Mouse (Mus musculus) kidney, embryonic 16.5 days (tissue): ENCODE results near the gene Otoa. TPM values are rescaled to one million over a fixed set of nuclear protein-coding genes. Genes with fewer than 3 reads are reported as not detected.

ENCODE experiments used
- ATAC-seq: fragments of 200-750 bp; cut with Nextera tagmentation; 2 replicates; pipeline ENCODE4 v1.8.0; 2017; ENCODE audit warnings: moderate TSS enrichment; ENCODE audit not compliant: low FRiP score, low TSS enrichment
- H3K27ac ChIP-seq: fragments of 300-500 bp; sonication (generic); 2 replicates; pipeline ENCODE4 v1.5.1; 2014; ENCODE audit warnings: low read length
- H3K27me3 ChIP-seq: fragments of 300-500 bp; sonication (generic); 2 replicates; pipeline ENCODE4 v1.6.1; 2014; ENCODE audit warnings: low read length, control low read depth, mixed read lengths; ENCODE audit not compliant: insufficient read depth
- H3K36me3 ChIP-seq: fragments of 300-500 bp; sonication (generic); 2 replicates; pipeline ENCODE4 v1.6.1; 2014; ENCODE audit warnings: low read length, control low read depth, mixed read lengths; ENCODE audit not compliant: insufficient read depth
- H3K4me1 ChIP-seq: fragments of 300-500 bp; sonication (generic); 2 replicates; pipeline ENCODE4 v1.6.1; 2014; ENCODE audit warnings: low read length, control low read depth, mixed read lengths; ENCODE audit not compliant: insufficient read depth
- H3K4me2 ChIP-seq: fragments of 300-500 bp; sonication (generic); replicated peaks from 2 replicates; pipeline ENCODE4 v1.6.1; 2014; ENCODE audit warnings: low read depth, low read length
- H3K4me3 ChIP-seq: fragments of 300-500 bp; sonication (generic); 2 replicates; pipeline ENCODE4 v1.5.1; 2014; ENCODE audit warnings: mild to moderate bottlenecking, low read length
- H3K9ac ChIP-seq: fragments of 300-500 bp; sonication (generic); replicated peaks from 2 replicates; pipeline ENCODE4 v1.6.1; 2014; ENCODE audit warnings: low read length
- H3K9me3 ChIP-seq: fragments of 300-500 bp; sonication (generic); 2 replicates; pipeline ENCODE4 v1.6.1; 2016; ENCODE audit warnings: low read length, control low read depth
- WGBS: fragments of 180-500 bp; shearing (Covaris S2); extraction: QIAGEN DNeasy Blood & Tissue Kit; methylation state at CpG from one replicate; pipeline ENCODE4 v1.1.7; 2014; 5-methylcytosine and 5-hydroxymethylcytosine counted together
- polyA plus RNA-seq: library from polyadenylated mRNA; unstranded; fragments of >200 nt; fragmentation: Nextera tagmentation; extraction: Ambion mirVana; gene quantifications from 2 replicates; pipeline ENCODE4 v1.2.1, GENCODE M21; 2015

Otoa gene
- polyA plus RNA-seq, 1 experiment from 2014 or later, result 0.16 TPM

DNA sequence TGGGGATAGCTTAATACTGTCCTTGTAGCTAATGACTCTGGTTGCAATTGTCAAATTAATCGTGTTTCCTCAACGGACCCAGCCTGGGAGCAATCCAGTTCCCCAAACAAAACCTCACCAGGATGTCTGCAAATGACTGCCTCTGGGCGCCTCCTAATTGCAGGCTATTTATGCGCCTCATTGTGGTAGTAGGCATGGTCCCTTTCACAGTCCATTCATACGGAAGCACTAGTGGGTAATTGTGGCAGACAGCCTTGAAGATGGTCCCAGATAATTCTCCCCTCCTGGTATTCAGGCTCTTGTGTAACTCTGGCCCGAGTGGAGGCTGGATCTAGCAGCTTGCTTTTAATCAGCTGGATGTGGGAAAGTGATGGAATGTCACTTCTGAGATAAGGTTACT lies 90.4 kb downstream of the Otoa start:
- H3K4me2 ChIP-seq, result no peak overlapping the region
- no peaks in the 10 kb centered on the region for H3K4me1 ChIP-seq

DNA sequence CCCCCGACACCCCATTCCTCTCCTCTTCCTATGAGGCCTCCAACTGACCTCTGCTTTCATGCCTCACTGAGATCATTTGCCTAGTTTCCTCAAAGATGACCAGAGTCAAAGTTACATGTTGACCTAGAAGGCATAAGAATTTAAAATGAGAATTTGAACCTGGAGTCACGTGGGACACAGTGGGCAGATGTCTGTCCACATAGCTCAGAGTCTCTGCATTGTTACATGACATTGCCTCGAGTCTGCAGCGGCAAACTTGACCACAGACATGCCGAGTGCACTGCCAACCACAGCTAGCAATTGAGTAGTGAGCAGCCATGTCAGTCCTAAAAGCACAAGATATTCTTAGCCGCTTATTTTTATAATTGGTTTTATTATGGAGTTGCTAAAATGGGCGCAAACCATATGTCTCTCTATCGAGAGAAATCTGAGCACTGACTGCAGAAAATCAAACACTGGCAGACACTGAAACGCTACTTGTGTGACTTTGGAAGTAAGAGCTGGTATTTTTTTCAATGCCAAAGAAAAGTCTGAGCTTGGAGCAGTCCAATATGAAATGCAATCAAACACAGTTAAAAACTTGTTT lies 105.8 kb downstream of the Otoa start:
- H3K27me3 ChIP-seq, result no peaks in the 10 kb centered on the region
- no peak overlapping the region for H3K9ac ChIP-seq
- H3K4me2 ChIP-seq, result no peak overlapping the region
- H3K27ac ChIP-seq, result no peak overlapping the region
- no peak overlapping the region for H3K4me3 ChIP-seq
- no peaks in the 10 kb centered on the region for H3K9me3 ChIP-seq
- no peak for ATAC-seq
- WGBS, result 83% methylated on average over 9 of the region's 9 CpGs
- H3K4me1 ChIP-seq, result no peaks in the 10 kb centered on the region
- no peaks in the 10 kb centered on the region for H3K36me3 ChIP-seq

More for the DNA sequence above, 90.4 kb downstream of the Otoa start:
- Histone ChIP-seq H3K9ac (no peak overlapping the region), H3K4me3 (no peak overlapping the region), H3K27me3 (no peaks in the 10 kb centered on the region), H3K36me3 (no peaks in the 10 kb centered on the region), H3K27ac (no peak overlapping the region), H3K9me3 (no peaks in the 10 kb centered on the region)
- no peak for ATAC-seq
- WGBS, result 4% methylated on average over 6 of the region's 6 CpGs

DNA sequence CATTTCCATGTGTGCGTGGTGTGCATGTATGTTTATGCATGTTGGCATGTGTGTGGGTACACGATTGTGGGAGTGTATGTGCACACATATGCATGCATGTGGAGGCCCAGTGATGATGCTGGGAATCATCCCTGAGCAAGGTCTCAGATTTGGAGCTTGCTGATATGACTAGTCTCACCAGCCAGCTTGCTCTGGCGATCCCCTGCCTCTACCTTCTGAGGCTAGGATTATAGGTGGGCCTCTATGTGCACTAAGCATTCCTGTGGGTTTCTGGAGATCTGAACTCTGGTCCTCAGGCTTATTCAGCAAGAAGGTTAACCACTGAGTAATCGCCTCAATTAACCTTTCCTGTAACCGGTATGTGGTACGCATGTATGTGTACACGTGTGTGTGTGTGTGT lies 107.5 kb downstream of the Otoa start:
- WGBS, result 92% methylated on average over 7 of the region's 7 CpGs
- no peak for ATAC-seq
- Histone ChIP-seq H3K27me3 (no peaks in the 10 kb centered on the region), H3K4me1 (no peaks in the 10 kb centered on the region), H3K36me3 (no peaks in the 10 kb centered on the region), H3K27ac (no peak overlapping the region), H3K4me3 (no peak overlapping the region), H3K9ac (no peak overlapping the region), H3K4me2 (no peak overlapping the region), H3K9me3 (no peaks in the 10 kb centered on the region)

DNA sequence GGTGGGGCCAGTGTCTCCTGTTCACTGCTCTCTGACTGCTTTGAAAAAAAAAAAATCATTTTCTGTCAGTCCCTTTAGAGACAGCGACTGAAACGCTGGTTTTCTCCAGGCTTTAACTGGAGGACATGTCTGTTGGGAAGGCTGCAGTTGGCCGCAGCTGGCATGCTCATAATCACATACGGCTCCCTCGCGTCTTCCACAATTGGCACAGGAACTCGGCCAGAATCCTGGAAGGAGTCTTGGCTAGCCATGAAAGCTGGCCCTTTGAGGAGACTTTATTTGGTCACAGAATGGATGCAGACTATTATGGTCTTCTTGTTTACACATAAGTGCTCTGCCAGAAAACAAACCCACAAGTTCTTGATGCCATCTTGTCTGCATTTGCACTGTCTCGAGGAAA lies 117.5 kb downstream of the Otoa start:
- Histone ChIP-seq H3K4me1 (no peaks in the 10 kb centered on the region), H3K27ac (no peak overlapping the region), H3K4me3 (no peak overlapping the region), H3K9me3 (no peaks in the 10 kb centered on the region), H3K27me3 (no peaks in the 10 kb centered on the region), H3K4me2 (no peak overlapping the region), H3K36me3 (no peaks in the 10 kb centered on the region), H3K9ac (no peak overlapping the region)
- no peak for ATAC-seq
- WGBS, result 77% methylated on average over 8 of the region's 8 CpGs

DNA sequence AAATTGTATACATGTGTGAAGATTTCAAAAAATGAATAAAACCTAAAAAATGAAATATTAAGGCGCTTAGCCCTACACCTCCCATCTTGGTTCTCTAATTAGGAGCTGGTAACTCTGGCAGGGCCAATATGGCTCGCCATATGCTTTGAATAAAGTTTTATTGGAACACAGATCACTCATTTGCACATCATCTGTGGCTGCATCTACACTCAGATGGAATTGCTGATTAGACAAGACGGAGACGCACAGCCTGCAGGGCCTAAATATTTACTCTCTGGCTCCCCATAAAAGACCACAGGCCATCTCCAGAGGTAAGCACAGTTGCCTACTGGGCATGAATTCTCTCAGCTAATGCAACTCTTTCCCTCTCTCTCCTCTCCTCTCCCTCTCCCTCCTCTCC lies 130.4 kb downstream of the Otoa start:
- Histone ChIP-seq H3K4me1 (no peaks in the 10 kb centered on the region), H3K4me2 (no peak overlapping the region), H3K9me3 (no peaks in the 10 kb centered on the region), H3K27me3 (no peaks in the 10 kb centered on the region), H3K27ac (no peak overlapping the region), H3K9ac (no peak overlapping the region), H3K36me3 (no peaks in the 10 kb centered on the region), H3K4me3 (no peak overlapping the region)
- ATAC-seq, result no peak
- WGBS, result 84% methylated on average over 4 of the region's 4 CpGs

Other genes starting within 250 kb of the Otoa start
- 27.9 and 31.1 TPM in 2 replicates for gene Eef2k, start 238.8 kb upstream of the Otoa start, polyA plus RNA-seq
- gene Polr3e, start 163.9 kb upstream of the Otoa start, polyA plus RNA-seq, result 45.6 and 46.4 TPM in 2 replicates
- gene Cdr2, start 99.3 kb upstream of the Otoa start, polyA plus RNA-seq, result 10.4 and 11.1 TPM in 2 replicates
- 0.24 TPM in 1 of 2 replicates, not detected in the other for gene Mfsd13b, start 99.1 kb upstream of the Otoa start, polyA plus RNA-seq
- 155 and 163 TPM in 2 replicates for gene Mettl9, start 47.2 kb upstream of the Otoa start, polyA plus RNA-seq
- gene Igsf6, start 7.1 kb upstream of the Otoa start, polyA plus RNA-seq, result 1.3 and 2.1 TPM in 2 replicates